Mouse (Mus musculus) hindbrain, embryonic 10.5 days (tissue): ENCODE data around the gene Fmnl2. TPM values are rescaled to one million over a fixed set of nuclear protein-coding genes. Genes with fewer than 3 reads are reported as not detected.

Experiments
- DNase-seq: peaks from one replicate; pipeline ENCODE4 v3.0.0-alpha.2; 2017; ENCODE audit warnings: low spot score
- H3K27ac ChIP-seq: fragments of 300-500 bp; sonication (generic); 2 replicates; pipeline ENCODE4 v1.5.1; 2016; ENCODE audit warnings: mild to moderate bottlenecking, moderate library complexity
- H3K27me3 ChIP-seq: fragments of 300-500 bp; sonication (generic); 2 replicates; pipeline ENCODE4 v1.6.1; 2016; ENCODE audit warnings: mild to moderate bottlenecking; ENCODE audit not compliant: poor library complexity, insufficient read depth, severe bottlenecking
- H3K36me3 ChIP-seq: fragments of 300-500 bp; sonication (generic); 2 replicates; pipeline ENCODE4 v1.6.1; 2016; ENCODE audit warnings: mild to moderate bottlenecking, moderate library complexity
- H3K4me1 ChIP-seq: fragments of 300-500 bp; sonication (generic); replicated peaks from 2 replicates; pipeline ENCODE4 v1.6.1; 2016; ENCODE audit warnings: mild to moderate bottlenecking
- H3K4me3 ChIP-seq: fragments of 300-500 bp; sonication (generic); 2 replicates; pipeline ENCODE4 v1.5.1; 2016; ENCODE audit warnings: mild to moderate bottlenecking, moderate library complexity
- H3K9me3 ChIP-seq: fragments of 300-500 bp; sonication (generic); 2 replicates; pipeline ENCODE4 v1.6.1; 2016; ENCODE audit warnings: mild to moderate bottlenecking, moderate library complexity
- WGBS: fragments of 180-500 bp; shearing (Covaris S2); methylation state at CpG from one replicate; pipeline ENCODE4 v1.1.7; 2016; 5-methylcytosine and 5-hydroxymethylcytosine counted together
- polyA plus RNA-seq: library from polyadenylated mRNA; unstranded; fragments of >200 nt; fragmentation: Nextera tagmentation; extraction: Ambion mirVana; gene quantifications from 2 replicates; pipeline ENCODE4 v1.2.1, GENCODE M21; 2016

The Fmnl2 gene
- polyA plus RNA-seq = 5.7 and 6.6 TPM in 2 replicates

DNA sequence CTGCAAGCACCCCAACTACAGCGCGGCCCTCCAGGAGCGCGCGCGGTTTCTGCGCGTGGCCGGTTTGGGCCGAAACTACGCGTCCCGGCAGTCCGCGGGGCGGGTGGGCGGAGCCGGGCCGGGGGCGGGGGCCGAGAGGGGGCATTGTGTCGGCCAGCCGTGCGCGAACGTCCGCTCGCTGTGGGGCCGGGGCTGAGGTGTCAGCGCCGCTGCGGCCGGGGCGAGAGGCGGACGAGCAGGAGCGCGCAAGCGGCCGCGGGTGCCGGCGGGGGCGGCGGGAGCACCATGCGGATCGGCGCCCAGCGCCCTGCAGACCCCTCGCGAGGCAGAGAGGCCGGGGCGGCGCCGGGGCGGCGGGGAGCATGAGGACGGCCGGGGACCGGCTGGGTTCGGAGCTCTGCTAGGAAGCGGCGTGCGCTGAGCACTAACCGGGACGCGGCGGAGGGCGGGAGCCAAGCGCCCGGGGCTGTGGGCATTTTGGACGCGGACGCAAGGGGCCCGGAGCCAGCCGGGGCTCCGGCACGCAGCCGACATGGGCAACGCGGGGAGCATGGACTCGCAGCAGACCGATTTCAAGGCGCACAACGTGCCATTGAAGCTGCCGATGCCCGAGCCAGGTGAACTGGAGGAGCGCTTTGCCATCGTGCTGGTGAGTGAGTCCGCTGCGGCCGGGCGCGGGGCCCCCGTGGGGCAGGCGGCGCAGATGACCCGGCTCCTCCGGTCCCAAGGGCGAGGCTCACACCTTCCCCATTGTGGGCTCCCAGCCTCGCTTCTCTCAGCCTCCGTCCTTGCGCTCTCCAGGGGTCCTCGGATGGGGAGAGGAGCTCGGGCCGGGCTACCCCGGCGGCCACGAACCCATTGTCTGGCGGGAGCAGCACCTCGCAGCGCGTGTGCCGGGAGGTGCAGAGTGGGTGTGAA is at the start of gene Fmnl2:
Gene Fmnl2, plus strand, starts transcription at position 250 of the 918 bp plus-strand sequence.
- WGBS = under 1% methylated on average over 114 of the region's 114 CpGs

DNA sequence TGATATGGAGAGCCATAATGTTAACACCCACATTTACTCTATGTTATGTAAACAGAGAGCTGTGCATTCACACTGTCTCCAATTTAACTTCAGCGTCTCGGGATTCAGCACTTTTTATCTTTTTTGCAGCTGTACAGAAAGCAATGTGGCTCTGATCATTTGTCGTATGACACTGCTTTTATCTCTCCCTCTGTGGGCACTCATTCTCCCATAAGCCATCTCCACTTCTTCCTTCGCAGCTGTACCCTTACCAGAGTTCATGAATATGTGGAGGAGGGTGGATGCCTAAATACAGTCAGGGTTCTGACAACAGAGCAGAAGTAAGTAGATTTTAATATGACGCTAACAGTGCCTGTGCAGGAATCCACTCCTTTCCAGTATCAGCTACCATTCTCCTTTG is 47.7 kb upstream of the Fmnl2 start:
- Histone ChIP-seq H3K9me3 (no peaks in the 10 kb centered on the region), H3K36me3 (no peaks in the 10 kb centered on the region), H3K4me3 (no peak overlapping the region), H3K4me1 (peaks cover 7% of the 10 kb centered on the region; the same call in 1 of the 2 replicates), H3K27me3 (no peaks in the 10 kb centered on the region), H3K27ac (no peak overlapping the region)
- WGBS = 89% methylated on average over 5 of the region's 5 CpGs
- DNase-seq = no peak

More for the DNA sequence above, at the start of gene Fmnl2:
- Histone ChIP-seq H3K4me3 (peak within 1 kb of the TSS; percentile 93), H3K4me1 (peaks cover 45% of the 10 kb centered on the region), H3K27me3 (peaks cover 6% of the 10 kb centered on the region; the same call in 1 of the 2 replicates), H3K36me3 (no peaks in the 10 kb centered on the region), H3K27ac (peak within 1 kb of the TSS; percentile 96), H3K9me3 (no peaks in the 10 kb centered on the region)
- DNase-seq = peak; percentile 90

DNA sequence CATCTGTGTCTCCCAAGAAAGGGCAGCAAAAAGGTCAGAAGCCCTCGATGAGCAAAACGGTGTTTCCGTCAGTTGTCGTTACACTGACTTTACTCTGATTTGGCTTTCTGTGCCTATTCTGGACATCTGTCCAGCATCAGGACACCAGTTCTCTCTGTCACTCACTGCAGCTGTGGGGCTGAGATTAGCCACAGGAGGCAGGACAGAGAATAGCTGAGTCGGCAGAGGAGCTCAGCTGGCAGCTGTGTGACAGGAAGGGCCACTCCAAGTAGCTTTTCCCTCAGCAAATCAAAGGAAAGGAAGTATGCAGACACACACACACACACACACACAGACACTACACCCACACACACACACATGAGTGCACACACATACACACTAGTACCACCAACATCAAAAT is 46.0 kb upstream of the Fmnl2 start:
- peak; percentile 34 for DNase-seq
- Histone ChIP-seq H3K4me1 (peaks cover 7% of the 10 kb centered on the region; the same call in 1 of the 2 replicates), H3K4me3 (no peak overlapping the region), H3K27ac (no peak overlapping the region), H3K36me3 (no peaks in the 10 kb centered on the region), H3K9me3 (no peaks in the 10 kb centered on the region), H3K27me3 (no peaks in the 10 kb centered on the region)
- WGBS = 37% methylated on average over 5 of the region's 5 CpGs

DNA sequence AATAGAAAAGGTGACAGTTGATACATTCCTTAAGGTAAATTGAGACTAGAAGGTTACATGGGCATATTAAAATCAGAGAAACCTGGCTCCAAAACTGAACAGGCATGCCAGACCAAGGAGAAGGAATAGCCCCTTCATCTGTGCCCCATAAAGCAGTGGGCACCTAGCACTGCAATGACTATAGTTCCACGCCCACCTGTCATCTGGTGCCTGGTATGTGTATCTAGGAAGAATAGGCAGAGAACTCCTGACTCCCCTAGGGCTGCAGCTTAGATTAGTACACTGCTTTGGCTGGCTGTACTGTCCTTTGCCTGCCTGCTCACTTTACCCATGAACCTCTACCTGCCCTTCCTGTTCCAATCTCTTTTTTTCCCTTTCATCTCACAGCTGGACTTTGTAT is 40.3 kb upstream of the Fmnl2 start:
- no peaks in the 10 kb centered on the region for H3K4me1 ChIP-seq
- no peak overlapping the region for H3K27ac ChIP-seq
- 90% methylated on average over 1 of the region's 1 CpGs for WGBS
- no peaks in the 10 kb centered on the region for H3K9me3 ChIP-seq
- DNase-seq = no peak
- H3K36me3 ChIP-seq = no peaks in the 10 kb centered on the region
- H3K4me3 ChIP-seq = no peak overlapping the region
- no peaks in the 10 kb centered on the region for H3K27me3 ChIP-seq

DNA sequence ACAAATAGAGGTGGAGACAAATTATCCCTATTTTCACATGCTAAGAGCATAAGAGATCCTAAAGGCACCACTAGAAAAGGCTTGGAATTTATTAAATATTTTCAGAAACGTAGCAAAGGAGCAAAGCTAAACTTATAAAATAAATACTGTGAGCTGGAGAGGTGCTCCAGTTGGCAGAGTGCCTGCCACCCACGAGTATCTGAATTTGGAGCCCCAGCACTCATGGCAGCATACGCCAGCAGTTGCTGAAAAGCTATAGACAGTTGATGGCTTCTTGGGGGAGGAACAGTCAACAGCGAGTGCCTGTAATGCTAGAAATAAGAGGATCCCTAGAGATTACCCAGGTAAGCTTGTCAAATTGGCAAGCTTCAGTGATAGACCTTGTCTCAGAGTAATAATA is 38.7 kb upstream of the Fmnl2 start:
- no peaks in the 10 kb centered on the region for H3K27me3 ChIP-seq
- no peak overlapping the region for H3K27ac ChIP-seq
- WGBS = 84% methylated on average over 4 of the region's 4 CpGs
- no peaks in the 10 kb centered on the region for H3K9me3 ChIP-seq
- no peaks in the 10 kb centered on the region for H3K4me1 ChIP-seq
- H3K36me3 ChIP-seq = no peaks in the 10 kb centered on the region
- no peak overlapping the region for H3K4me3 ChIP-seq
- no peak for DNase-seq

DNA sequence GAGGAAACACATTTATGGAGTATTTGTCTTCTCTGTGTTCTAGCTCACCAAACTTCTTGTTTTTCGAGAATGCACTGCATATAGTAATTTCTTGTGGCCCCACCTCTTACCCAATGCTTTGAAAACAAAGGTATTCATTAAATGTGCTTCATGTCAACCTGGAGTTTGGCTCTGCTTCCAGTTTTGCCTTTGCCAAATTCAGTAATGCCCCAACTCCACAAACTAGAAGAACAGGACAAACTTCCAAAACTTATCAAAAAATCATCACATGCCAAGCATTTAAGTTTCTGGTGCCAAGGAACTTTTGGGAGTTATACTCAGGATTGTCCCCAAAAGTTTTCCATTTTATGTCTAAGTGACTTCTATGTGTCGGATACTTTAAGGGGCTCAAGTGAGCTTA is 35.4 kb upstream of the Fmnl2 start:
- no peaks in the 10 kb centered on the region for H3K27me3 ChIP-seq
- 82% methylated on average over 2 of the region's 2 CpGs for whole genome bisulfite sequencing
- no peaks in the 10 kb centered on the region for H3K9me3 ChIP-seq
- no peak overlapping the region for H3K27ac ChIP-seq
- no peaks in the 10 kb centered on the region for H3K36me3 ChIP-seq
- no peaks in the 10 kb centered on the region for H3K4me1 ChIP-seq
- no peak for DNase-seq
- H3K4me3 ChIP-seq = no peak overlapping the region

DNA sequence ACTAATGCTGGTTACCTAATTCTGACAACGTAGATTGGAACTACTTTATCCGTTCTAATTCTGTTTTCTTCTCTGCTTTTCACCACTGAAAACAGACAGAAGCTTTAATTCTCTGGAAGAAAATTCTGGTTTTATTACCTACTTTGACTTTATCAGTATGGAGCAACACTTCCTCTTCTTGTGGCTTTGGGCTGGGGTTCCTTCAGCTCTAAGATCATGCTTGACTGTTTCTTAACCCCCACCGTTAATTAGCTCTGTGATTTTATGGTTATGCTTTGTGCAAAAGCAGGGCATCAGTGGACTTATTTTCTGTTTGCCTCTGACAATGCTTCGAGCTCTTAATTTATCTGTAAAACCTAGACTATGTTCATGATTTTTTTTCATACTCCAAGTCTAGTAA is 29.6 kb upstream of the Fmnl2 start:
- no peak for DNase-seq
- Histone ChIP-seq H3K27ac (no peak overlapping the region), H3K36me3 (no peaks in the 10 kb centered on the region), H3K4me3 (no peak overlapping the region), H3K27me3 (no peaks in the 10 kb centered on the region), H3K4me1 (no peaks in the 10 kb centered on the region), H3K9me3 (no peaks in the 10 kb centered on the region)
- 92% methylated on average over 4 of the region's 4 CpGs for WGBS

DNA sequence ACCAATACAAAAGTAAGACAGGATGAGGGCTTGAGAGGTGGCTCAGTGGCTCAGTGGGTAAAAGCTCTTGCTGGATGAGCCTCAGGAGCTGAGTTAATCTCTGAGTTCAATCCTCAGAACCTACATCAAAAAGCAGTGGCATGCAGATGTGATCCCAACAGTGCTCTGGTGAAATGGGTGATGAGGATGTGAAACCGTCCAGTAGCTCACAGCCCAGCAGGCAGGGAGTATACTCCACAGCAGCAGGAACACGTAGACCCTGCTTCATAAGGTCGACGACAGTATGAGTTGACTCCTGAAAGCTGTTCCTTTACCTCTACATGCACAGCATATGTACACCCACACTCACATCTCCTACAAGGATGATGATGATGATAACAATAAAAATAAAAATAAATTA is 27.1 kb upstream of the Fmnl2 start:
- Histone ChIP-seq H3K27ac (no peak overlapping the region), H3K4me1 (no peaks in the 10 kb centered on the region), H3K4me3 (no peak overlapping the region), H3K27me3 (no peaks in the 10 kb centered on the region), H3K36me3 (no peaks in the 10 kb centered on the region), H3K9me3 (no peaks in the 10 kb centered on the region)
- WGBS = 88% methylated on average over 4 of the region's 4 CpGs
- DNase-seq = no peak

DNA sequence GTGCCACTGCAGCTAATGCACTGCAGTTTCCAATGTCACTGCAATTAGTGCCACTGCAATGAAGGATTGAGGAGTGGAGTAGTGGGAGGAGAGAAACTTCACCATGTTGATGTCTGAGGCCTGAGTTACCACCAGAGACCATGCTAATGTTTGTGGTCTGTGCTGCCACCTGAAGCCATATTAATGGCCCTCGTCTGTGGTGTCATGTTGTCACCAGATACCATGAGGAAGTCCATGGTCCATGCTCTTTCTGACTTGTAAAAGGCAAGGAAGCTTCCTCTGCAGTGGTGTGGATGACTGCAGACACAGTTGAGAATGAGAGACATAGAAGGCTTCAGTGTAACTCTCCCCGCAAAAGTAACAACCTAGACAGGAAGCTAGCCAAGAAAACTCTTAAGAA is 26.1 kb upstream of the Fmnl2 start:
- 91% methylated on average over 2 of the region's 2 CpGs for WGBS
- Histone ChIP-seq H3K9me3 (no peaks in the 10 kb centered on the region), H3K27ac (no peak overlapping the region), H3K4me3 (no peak overlapping the region), H3K4me1 (no peaks in the 10 kb centered on the region), H3K27me3 (no peaks in the 10 kb centered on the region), H3K36me3 (no peaks in the 10 kb centered on the region)
- no peak for DNase-seq

DNA sequence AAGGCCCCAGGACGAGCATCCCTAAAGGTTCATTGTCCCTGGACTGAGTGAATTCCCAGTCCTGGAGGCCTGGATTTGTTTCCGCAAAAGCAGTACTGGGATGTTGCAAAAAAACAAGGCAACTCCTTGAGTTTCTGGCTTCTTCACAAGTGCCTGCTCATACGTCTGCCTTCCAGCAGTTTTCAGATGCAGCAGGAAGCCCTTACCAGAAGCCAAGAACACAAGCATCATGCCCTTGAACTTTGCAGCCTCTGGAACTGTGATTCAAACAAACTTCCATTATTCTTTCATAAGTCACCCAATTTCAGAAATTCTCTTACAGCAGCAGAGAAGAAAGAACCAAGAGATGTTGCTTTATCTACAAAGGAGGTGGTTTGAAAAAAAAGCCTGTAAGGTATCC is 21.9 kb upstream of the Fmnl2 start:
- H3K4me1 ChIP-seq = no peaks in the 10 kb centered on the region
- WGBS = 89% methylated on average over 3 of the region's 3 CpGs
- no peak overlapping the region for H3K4me3 ChIP-seq
- H3K9me3 ChIP-seq = no peaks in the 10 kb centered on the region
- no peaks in the 10 kb centered on the region for H3K27me3 ChIP-seq
- no peak overlapping the region for H3K27ac ChIP-seq
- DNase-seq = no peak
- no peaks in the 10 kb centered on the region for H3K36me3 ChIP-seq

DNA sequence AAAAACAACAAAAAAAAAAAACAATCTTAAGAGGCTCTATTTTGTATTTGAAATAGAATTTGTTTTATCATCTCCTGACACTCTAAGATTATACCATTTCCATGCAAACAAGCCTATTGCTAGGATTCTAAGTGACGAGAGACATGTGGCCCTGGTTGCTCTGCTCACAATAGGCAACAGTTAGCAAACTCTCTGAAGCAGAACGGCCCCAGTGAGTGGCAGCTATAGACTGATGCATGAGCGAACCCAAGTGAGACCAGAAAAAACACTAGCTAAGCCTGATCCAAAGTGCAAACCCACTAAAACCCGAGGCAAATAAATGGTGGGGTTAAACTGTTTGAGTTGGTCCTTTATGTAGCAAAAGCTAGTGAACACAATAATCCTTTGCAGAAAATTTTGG is 18.6 kb upstream of the Fmnl2 start:
- no peaks in the 10 kb centered on the region for H3K4me1 ChIP-seq
- H3K27me3 ChIP-seq = 0 out of 2 replicates have a peak, but pooled peaks cover 1% of the 10 kb centered on the region
- H3K36me3 ChIP-seq = no peaks in the 10 kb centered on the region
- no peak overlapping the region for H3K27ac ChIP-seq
- no peak for DNase-seq
- H3K4me3 ChIP-seq = no peak overlapping the region
- no peaks in the 10 kb centered on the region for H3K9me3 ChIP-seq
- WGBS = 52% methylated on average over 4 of the region's 4 CpGs

DNA sequence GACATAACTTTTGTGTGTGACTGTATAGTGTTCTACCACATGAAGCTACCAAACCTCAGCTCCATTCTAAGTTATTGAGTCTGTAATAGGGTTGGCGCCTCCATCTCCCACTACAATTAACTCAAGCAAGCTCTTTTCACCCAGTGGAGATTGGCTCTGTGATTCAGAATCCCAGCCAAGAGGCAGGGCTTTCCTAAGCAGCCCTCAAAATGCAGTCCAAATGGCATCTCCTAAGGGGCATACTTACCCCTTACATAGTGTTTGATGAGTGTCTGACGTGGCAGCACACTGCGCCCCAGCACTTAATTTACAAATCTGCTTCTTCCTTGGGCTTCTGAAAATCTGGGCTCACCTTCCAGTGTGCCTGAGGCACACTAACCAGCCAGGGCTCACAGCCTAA is 17.8 kb upstream of the Fmnl2 start:
- no peak for DNase-seq
- no peaks in the 10 kb centered on the region for H3K36me3 ChIP-seq
- H3K27me3 ChIP-seq = 0 out of 2 replicates have a peak, but pooled peaks cover 5% of the 10 kb centered on the region
- H3K27ac ChIP-seq = no peak overlapping the region
- H3K4me1 ChIP-seq = no peaks in the 10 kb centered on the region
- no peak overlapping the region for H3K4me3 ChIP-seq
- H3K9me3 ChIP-seq = no peaks in the 10 kb centered on the region
- WGBS = 89% methylated on average over 3 of the region's 3 CpGs

DNA sequence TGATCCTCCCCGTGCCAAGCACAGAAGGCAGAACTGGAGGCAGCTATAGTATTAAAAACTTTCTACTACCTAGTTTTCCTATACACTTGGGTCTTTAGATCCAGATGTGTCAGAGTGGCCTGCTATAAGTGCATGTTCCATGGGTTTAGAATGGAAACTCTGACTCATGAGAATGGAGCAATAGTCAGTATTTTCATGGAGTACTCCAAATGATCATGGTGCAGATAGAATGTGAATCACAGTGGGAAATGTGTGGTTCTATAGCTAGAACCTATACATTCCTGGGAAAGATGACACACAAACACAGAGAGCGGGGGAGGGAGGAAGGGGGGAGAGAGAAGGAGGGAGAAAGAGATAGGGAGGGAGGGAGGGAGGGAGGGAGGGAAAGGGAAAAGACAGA is 13.8 kb upstream of the Fmnl2 start:
- 93% methylated on average over 2 of the region's 2 CpGs for WGBS
- Histone ChIP-seq H3K4me1 (no peaks in the 10 kb centered on the region), H3K27me3 (0 out of 2 replicates have a peak, but pooled peaks cover 5% of the 10 kb centered on the region), H3K4me3 (no peak overlapping the region), H3K27ac (no peak overlapping the region), H3K9me3 (no peaks in the 10 kb centered on the region), H3K36me3 (no peaks in the 10 kb centered on the region)
- DNase-seq = no peak
